Mouse (Mus musculus): ENCODE data around the gene Mpzl3.

The Mpzl3 gene

GRCm38 (mm10) chr9:45097877-45098276 is 42.9 kb downstream of the Mpzl3 start:
- no peak for DNase-seq (ENCODE audit: low read depth in 2 of 2, low spot score in 2 of 2)

GRCm38 (mm10) chr9:45098426-45098825 is 43.4 kb downstream of the Mpzl3 start:
- DNase-seq (ENCODE audit: low read depth in 2 of 2, low spot score in 2 of 2), result peak; percentile 35 to 52

GRCm38 (mm10) chr9:45102528-45102927 is 47.5 kb downstream of the Mpzl3 start:
- DNase-seq (ENCODE audit: low read depth in 2 of 2, low spot score in 2 of 2), result no peak

GRCm38 (mm10) chr9:45103211-45103979 is 48.4 kb downstream of the Mpzl3 start:
- DNase-seq (ENCODE audit: low read depth in 2 of 2, low spot score in 2 of 2), result no peak

GRCm38 (mm10) chr9:45105596-45106374 is 50.8 kb downstream of the Mpzl3 start:
- no peak for DNase-seq (ENCODE audit: low read depth in 2 of 2, low spot score in 2 of 2)

- DNase-seq (ENCODE audit: low read depth in 2 of 2, low spot score in 2 of 2), result no peak
Measured at GRCm38 (mm10) chr9:45115706-45116105, 60.7 kb downstream of the Mpzl3 start.

- DNase-seq (ENCODE audit: low read depth in 2 of 2, low spot score in 2 of 2), result peak; percentile 50
Measured at GRCm38 (mm10) chr9:45116819-45117218, 61.8 kb downstream of the Mpzl3 start.

- no peak for DNase-seq (ENCODE audit: low read depth in 2 of 2, low spot score in 2 of 2)
Measured at GRCm38 (mm10) chr9:45117741-45118431, 62.9 kb downstream of the Mpzl3 start, which contains the start of gene Scn2b. TSS of gene Scn2b (plus strand) at chr9:45117782.

- no peak for DNase-seq (ENCODE audit: low read depth in 2 of 2, low spot score in 2 of 2)
Measured at GRCm38 (mm10) chr9:45118552-45118951, 63.6 kb downstream of the Mpzl3 start.

- no peak for DNase-seq (ENCODE audit: low read depth in 2 of 2, low spot score in 2 of 2)
Measured at GRCm38 (mm10) chr9:45119316-45119953, 64.4 kb downstream of the Mpzl3 start.

- DNase-seq (ENCODE audit: low read depth in 2 of 2, low spot score in 2 of 2), result no peak
Measured at GRCm38 (mm10) chr9:45119954-45120530, 65.1 kb downstream of the Mpzl3 start.

GRCm38 (mm10) chr9:45120567-45120966 is 65.6 kb downstream of the Mpzl3 start:
- no peak for DNase-seq (ENCODE audit: low read depth in 2 of 2, low spot score in 2 of 2)

GRCm38 (mm10) chr9:45121001-45121400 is 66.0 kb downstream of the Mpzl3 start:
- no peak for DNase-seq (ENCODE audit: low read depth in 2 of 2, low spot score in 2 of 2)

GRCm38 (mm10) chr9:45121769-45122168 is 66.8 kb downstream of the Mpzl3 start:
- DNase-seq (ENCODE audit: low read depth in 2 of 2, low spot score in 2 of 2), result peak; percentile 71 to 81

GRCm38 (mm10) chr9:45122209-45122761 is 67.3 kb downstream of the Mpzl3 start:
- DNase-seq (ENCODE audit: low read depth in 2 of 2, low spot score in 2 of 2), result peak; percentile 48 to 53

GRCm38 (mm10) chr9:45125211-45125610 is 70.2 kb downstream of the Mpzl3 start:
- no peak for DNase-seq (ENCODE audit: low read depth in 2 of 2, low spot score in 2 of 2)

- DNase-seq (ENCODE audit: low read depth in 2 of 2, low spot score in 2 of 2), result peak in 1 of 2 experiments; percentile 48
Measured at GRCm38 (mm10) chr9:45126941-45127340, 72.0 kb downstream of the Mpzl3 start.
